Mouse (Mus musculus): ENCODE measurements at regions not wholly inside any gene's neighbourhood (a gene's known extent, or its start where the extent isn't known, plus 50 kb on each side); places are given as distances from the start of the nearest gene placed in this dataset.

- Histone ChIP-seq H3K27ac (ENCODE audit: insufficient read depth, low read length) (no peak overlapping the region), H3K4me3 (ENCODE audit: extremely low read depth, insufficient read depth, insufficient read length) (no peak overlapping the region), H3K4me1 (ENCODE audit: control insufficient read depth, insufficient read depth, insufficient read length) (no peaks in the 10 kb centered on the region), H3K36me3 (ENCODE audit: control insufficient read depth, insufficient read depth, low read length) (no peaks in the 10 kb centered on the region), H3K27me3 (ENCODE audit: control insufficient read depth, insufficient read depth, low read length) (no peaks in the 10 kb centered on the region)
- 100% methylated on average over 1 of the region's 1 CpGs for WGBS
- no peak for DNase-seq (ENCODE audit: low read depth in 1 of 2, low spot score in 2 of 2)
- TF ChIP-seq POLR2A (IDR thresholded peaks at IDR 0.05; ENCODE audit: low read depth, low read length): no peak
- no peak for TF ChIP-seq CTCF (IDR thresholded peaks at IDR 0.05; ENCODE audit: extremely low read depth, insufficient read depth, insufficient read length, insufficient replicate concordance)
Measured at GRCm38 (mm10) chr4:83966898-83967297, 441.6 kb downstream of the Ccdc171 start.

GRCm38 (mm10) chr4:83973162-83973561 is 447.8 kb downstream of the Ccdc171 start:
- H3K4me3 ChIP-seq (ENCODE audit: extremely low read depth, insufficient read depth, insufficient read length): no peak overlapping the region
- no peaks in the 10 kb centered on the region for H3K4me1 ChIP-seq (ENCODE audit: control insufficient read depth, insufficient read depth, insufficient read length)
- H3K27ac ChIP-seq (ENCODE audit: insufficient read depth, low read length): no peak overlapping the region
- H3K36me3 ChIP-seq (ENCODE audit: control insufficient read depth, insufficient read depth, low read length): no peaks in the 10 kb centered on the region
- DNase-seq (ENCODE audit: low read depth in 1 of 2, low spot score in 2 of 2): no peak
- 79% methylated on average over 4 of the region's 4 CpGs for WGBS
- no peak for TF ChIP-seq POLR2A (IDR thresholded peaks at IDR 0.05; ENCODE audit: low read depth, low read length)
- no peaks in the 10 kb centered on the region for H3K27me3 ChIP-seq (ENCODE audit: control insufficient read depth, insufficient read depth, low read length)

- no peaks in the 10 kb centered on the region for H3K27me3 ChIP-seq (ENCODE audit: control insufficient read depth, insufficient read depth, low read length)
- H3K4me3 ChIP-seq (ENCODE audit: extremely low read depth, insufficient read depth, insufficient read length): no peak overlapping the region
- WGBS: 77% methylated on average over 7 of the region's 7 CpGs
- no peaks in the 10 kb centered on the region for H3K36me3 ChIP-seq (ENCODE audit: control insufficient read depth, insufficient read depth, low read length)
- no peak overlapping the region for H3K27ac ChIP-seq (ENCODE audit: insufficient read depth, low read length)
- no peak for DNase-seq (ENCODE audit: low read depth in 1 of 2, low spot score in 2 of 2)
- no peak for TF ChIP-seq CTCF (IDR thresholded peaks at IDR 0.05; ENCODE audit: extremely low read depth, insufficient read depth, insufficient read length, insufficient replicate concordance)
- no peak for TF ChIP-seq POLR2A (IDR thresholded peaks at IDR 0.05; ENCODE audit: low read depth, low read length)
- no peaks in the 10 kb centered on the region for H3K4me1 ChIP-seq (ENCODE audit: control insufficient read depth, insufficient read depth, insufficient read length)
Measured at GRCm38 (mm10) chr4:83974214-83975012, 449.1 kb downstream of the Ccdc171 start.

- DNase-seq (ENCODE audit: low read depth in 1 of 2, low spot score in 2 of 2): no peak
- no peak overlapping the region for H3K4me3 ChIP-seq (ENCODE audit: extremely low read depth, insufficient read depth, insufficient read length)
- no peak overlapping the region for H3K27ac ChIP-seq (ENCODE audit: insufficient read depth, low read length)
- no peaks in the 10 kb centered on the region for H3K27me3 ChIP-seq (ENCODE audit: control insufficient read depth, insufficient read depth, low read length)
- WGBS: 64% methylated on average over 5 of the region's 5 CpGs
- H3K36me3 ChIP-seq (ENCODE audit: control insufficient read depth, insufficient read depth, low read length): no peaks in the 10 kb centered on the region
- no peaks in the 10 kb centered on the region for H3K4me1 ChIP-seq (ENCODE audit: control insufficient read depth, insufficient read depth, insufficient read length)
- TF ChIP-seq CTCF (IDR thresholded peaks at IDR 0.05; ENCODE audit: extremely low read depth, insufficient read depth, insufficient read length, insufficient replicate concordance): no peak
- no peak for TF ChIP-seq POLR2A (IDR thresholded peaks at IDR 0.05; ENCODE audit: low read depth, low read length)
Measured at GRCm38 (mm10) chr4:83975569-83975968, 450.2 kb downstream of the Ccdc171 start.

- TF ChIP-seq POLR2A (IDR thresholded peaks at IDR 0.05; ENCODE audit: low read depth, low read length) (no peak), CTCF (IDR thresholded peaks at IDR 0.05; ENCODE audit: extremely low read depth, insufficient read depth, insufficient read length, insufficient replicate concordance) (no peak)
- Histone ChIP-seq H3K4me1 (ENCODE audit: control insufficient read depth, insufficient read depth, insufficient read length) (no peaks in the 10 kb centered on the region), H3K4me3 (ENCODE audit: extremely low read depth, insufficient read depth, insufficient read length) (no peak overlapping the region), H3K27ac (ENCODE audit: insufficient read depth, low read length) (no peak overlapping the region), H3K27me3 (ENCODE audit: control insufficient read depth, insufficient read depth, low read length) (no peaks in the 10 kb centered on the region), H3K36me3 (ENCODE audit: control insufficient read depth, insufficient read depth, low read length) (no peaks in the 10 kb centered on the region)
- no peak for DNase-seq (ENCODE audit: low read depth in 1 of 2, low spot score in 2 of 2)
- 88% methylated on average over 12 of the region's 12 CpGs for WGBS
Measured at GRCm38 (mm10) chr4:83976067-83976466, 450.7 kb downstream of the Ccdc171 start.

- Histone ChIP-seq H3K36me3 (ENCODE audit: control insufficient read depth, insufficient read depth, low read length) (no peaks in the 10 kb centered on the region), H3K4me1 (ENCODE audit: control insufficient read depth, insufficient read depth, insufficient read length) (no peaks in the 10 kb centered on the region), H3K4me3 (ENCODE audit: extremely low read depth, insufficient read depth, insufficient read length) (no peak overlapping the region), H3K27ac (ENCODE audit: insufficient read depth, low read length) (no peak overlapping the region), H3K27me3 (ENCODE audit: control insufficient read depth, insufficient read depth, low read length) (no peaks in the 10 kb centered on the region)
- TF ChIP-seq POLR2A (IDR thresholded peaks at IDR 0.05; ENCODE audit: low read depth, low read length): no peak
- 61% methylated on average over 4 of the region's 4 CpGs for WGBS
- DNase-seq (ENCODE audit: low read depth in 1 of 2, low spot score in 2 of 2): no peak
Measured at GRCm38 (mm10) chr4:83979088-83979487, 453.7 kb downstream of the Ccdc171 start.

GRCm38 (mm10) chr4:83984671-83985391 is 459.5 kb downstream of the Ccdc171 start:
- Histone ChIP-seq H3K4me1 (ENCODE audit: control insufficient read depth, insufficient read depth, insufficient read length) (no peaks in the 10 kb centered on the region), H3K27ac (ENCODE audit: insufficient read depth, low read length) (no peak overlapping the region)

More at GRCm38 (mm10) chr4:83984671-83985391, 459.5 kb downstream of the Ccdc171 start:
- H3K36me3 ChIP-seq (ENCODE audit: control insufficient read depth, insufficient read depth, low read length): no peaks in the 10 kb centered on the region
- DNase-seq (ENCODE audit: low read depth in 1 of 2, low spot score in 2 of 2): no peak
- no peaks in the 10 kb centered on the region for H3K27me3 ChIP-seq (ENCODE audit: control insufficient read depth, insufficient read depth, low read length)
- TF ChIP-seq POLR2A (IDR thresholded peaks at IDR 0.05; ENCODE audit: low read depth, low read length) (no peak), CTCF (IDR thresholded peaks at IDR 0.05; ENCODE audit: extremely low read depth, insufficient read depth, insufficient read length, insufficient replicate concordance) (no peak)
- no peak overlapping the region for H3K4me3 ChIP-seq (ENCODE audit: extremely low read depth, insufficient read depth, insufficient read length)
- WGBS: 92% methylated on average over 15 of the region's 15 CpGs
